Mouse (Mus musculus): ENCODE results near the gene Dcaf1.

- TF ChIP-seq CTCF (IDR thresholded peaks at IDR 0.05; ENCODE audit: low read depth), result no peak
- no peak for TF ChIP-seq EP300 (optimal IDR thresholded peaks at IDR 0.05)
Observed at GRCm38 (mm10) chr9:106884996-106885900, 63.6 kb downstream of the Dcaf1 start.
